Mouse (Mus musculus) lung, embryonic 14.5 days (tissue): Measurements from ENCODE around the gene Btbd7. TPM values are rescaled to one million over a fixed set of nuclear protein-coding genes. Genes with fewer than 3 reads are reported as not detected.

Experiments used
- ATAC-seq: fragments of 200-750 bp; cut with Nextera tagmentation; 2 replicates; pipeline ENCODE4 v1.8.0; 2017; ENCODE audit warnings: mild to moderate bottlenecking, moderate TSS enrichment, moderate library complexity; ENCODE audit not compliant: insufficient read depth
- DNase-seq: peaks from one replicate; pipeline ENCODE4 v3.0.0-alpha.2; 2015
- H3K27ac ChIP-seq: fragments of 300-500 bp; sonication (generic); 2 replicates; pipeline ENCODE4 v1.5.1; 2014; ENCODE audit warnings: low read depth, mild to moderate bottlenecking, moderate library complexity
- H3K27me3 ChIP-seq: fragments of 300-500 bp; sonication (generic); 2 replicates; pipeline ENCODE4 v1.6.1; 2014; ENCODE audit warnings: low read length, control low read depth; ENCODE audit not compliant: insufficient read depth
- H3K36me3 ChIP-seq: fragments of 300-500 bp; sonication (generic); 2 replicates; pipeline ENCODE4 v1.6.1; 2014; ENCODE audit warnings: control low read depth; ENCODE audit not compliant: insufficient read depth
- H3K4me1 ChIP-seq: fragments of 300-500 bp; sonication (generic); 2 replicates; pipeline ENCODE4 v1.6.1; 2014; ENCODE audit warnings: antibody characterized with exemption, control low read depth; ENCODE audit not compliant: insufficient read depth
- H3K4me2 ChIP-seq: fragments of 300-500 bp; sonication (generic); 2 replicates; pipeline ENCODE4 v1.6.1; 2014; ENCODE audit warnings: mild to moderate bottlenecking
- H3K4me3 ChIP-seq: fragments of 300-500 bp; sonication (generic); 2 replicates; pipeline ENCODE4 v1.5.1; 2014; ENCODE audit warnings: low read depth, low read length
- H3K9ac ChIP-seq: fragments of 300-500 bp; sonication (generic); 2 replicates; pipeline ENCODE4 v1.6.1; 2014
- H3K9me3 ChIP-seq: fragments of 300-500 bp; sonication (generic); 2 replicates; pipeline ENCODE4 v1.6.1; 2016; ENCODE audit warnings: low read depth, low read length, control low read depth
- CTCF ChIP-seq: IDR thresholded peaks from 2 replicates; pipeline ENCODE4 v1.5.1; 2016; ENCODE audit warnings: antibody characterized with exemption, low read depth
- WGBS: fragments of 180-500 bp; shearing (Covaris S2); extraction: QIAGEN DNeasy Blood & Tissue Kit; methylation state at CpG from one replicate; pipeline ENCODE4 v1.1.7; 2014; 5-methylcytosine and 5-hydroxymethylcytosine counted together
- polyA plus RNA-seq: library from polyadenylated mRNA; unstranded; fragments of >200 nt; fragmentation: Nextera tagmentation; extraction: Ambion mirVana; gene quantifications from 2 replicates; pipeline ENCODE4 v1.2.1, GENCODE M21; 2014

Gene Btbd7
- polyA plus RNA-seq, 1 experiment from 2014 or later = 22.9 TPM

DNA sequence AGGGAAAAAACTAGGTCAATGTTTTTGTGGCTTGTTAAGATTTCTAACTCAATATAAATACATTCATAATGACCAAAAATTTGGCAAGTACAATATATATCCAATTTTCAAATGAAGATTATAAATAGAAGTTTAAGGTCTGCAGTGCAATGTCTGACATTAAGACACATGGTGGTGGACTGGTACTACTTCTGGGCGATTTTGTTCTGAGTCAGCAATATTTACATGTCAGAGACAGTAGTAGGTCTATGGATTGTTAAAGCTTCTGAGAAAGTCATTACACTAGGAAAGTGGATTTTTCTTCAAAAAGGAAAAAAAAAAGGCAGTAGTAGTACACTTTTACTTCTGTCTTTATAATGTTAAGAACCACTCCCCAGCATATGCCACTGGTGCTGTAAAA, 46.4 kb downstream of the Btbd7 start:
- WGBS = 71% methylated on average over 1 of the region's 1 CpGs
- Histone ChIP-seq H3K9me3 (no peaks in the 10 kb centered on the region), H3K4me2 (no peak overlapping the region), H3K4me1 (no peaks in the 10 kb centered on the region), H3K27me3 (no peaks in the 10 kb centered on the region), H3K9ac (no peak overlapping the region), H3K36me3 (peaks cover 6% of the 10 kb centered on the region; the same call in 1 of the 2 replicates), H3K4me3 (no peak overlapping the region), H3K27ac (0 out of 2 replicates have a peak overlapping the region, but pooled peaks have one; percentile 64)
- DNase-seq (no peak), ATAC-seq (no peak)
- no peak for TF ChIP-seq CTCF

DNA sequence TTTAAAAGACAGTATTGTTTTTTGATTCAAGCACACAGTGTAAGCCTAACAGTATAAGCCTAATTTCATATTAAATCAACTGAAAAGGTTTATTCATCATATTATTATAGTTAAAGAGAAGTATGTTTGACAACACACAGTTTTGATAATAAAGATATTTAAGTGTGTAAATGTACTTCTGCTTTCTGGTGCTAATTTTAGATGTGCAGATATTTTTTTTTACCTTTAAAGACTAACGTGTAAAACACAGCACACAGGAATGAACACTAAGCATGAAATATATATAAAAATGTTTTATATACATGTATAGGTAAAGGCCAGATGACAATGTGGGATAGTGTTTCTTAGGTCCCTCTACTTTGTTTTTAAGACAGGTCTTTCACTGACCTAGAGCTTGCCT, 51.2 kb downstream of the Btbd7 start:
- H3K9ac ChIP-seq = no peak overlapping the region
- ATAC-seq (no peak), DNase-seq (no peak)
- no peaks in the 10 kb centered on the region for H3K9me3 ChIP-seq
- no peaks in the 10 kb centered on the region for H3K36me3 ChIP-seq
- no peak for TF ChIP-seq CTCF
- no peak overlapping the region for H3K4me3 ChIP-seq
- H3K4me2 ChIP-seq = no peak overlapping the region
- no peaks in the 10 kb centered on the region for H3K4me1 ChIP-seq
- no peaks in the 10 kb centered on the region for H3K27me3 ChIP-seq
- 84% methylated on average over 1 of the region's 1 CpGs for WGBS
- H3K27ac ChIP-seq = no peak overlapping the region

DNA sequence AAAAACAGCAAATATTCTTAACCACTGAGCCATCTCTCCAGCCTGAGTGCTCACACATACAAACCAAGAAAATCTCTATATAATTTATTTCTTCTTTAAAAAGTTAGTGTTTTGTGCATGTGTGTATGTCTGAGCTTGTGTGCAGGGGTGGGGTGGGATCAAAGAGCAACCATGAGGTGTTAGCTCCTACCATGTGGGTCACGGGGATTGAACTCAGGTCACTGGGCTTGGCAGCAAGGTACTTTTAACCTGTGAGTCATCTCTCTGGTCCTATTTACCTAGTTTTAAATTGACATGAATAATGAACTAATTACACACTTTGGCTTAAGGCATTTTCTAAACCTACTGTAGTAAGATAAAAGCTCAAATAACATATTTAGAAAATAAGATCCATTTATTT, 51.9 kb downstream of the Btbd7 start:
- ATAC-seq (no peak), DNase-seq (no peak)
- Histone ChIP-seq H3K4me2 (no peak overlapping the region), H3K9me3 (no peaks in the 10 kb centered on the region), H3K36me3 (no peaks in the 10 kb centered on the region), H3K4me1 (no peaks in the 10 kb centered on the region), H3K27ac (no peak overlapping the region), H3K9ac (no peak overlapping the region), H3K4me3 (no peak overlapping the region), H3K27me3 (no peaks in the 10 kb centered on the region)
- 84% methylated on average over 1 of the region's 1 CpGs for WGBS
- TF ChIP-seq CTCF = no peak

GRCm38 (mm10) chr12:102814858-102815257, 63.4 kb downstream of the Btbd7 start:
- Histone ChIP-seq H3K4me1 (no peaks in the 10 kb centered on the region), H3K9me3 (no peaks in the 10 kb centered on the region), H3K4me2 (no peak overlapping the region), H3K27me3 (no peaks in the 10 kb centered on the region), H3K27ac (no peak overlapping the region), H3K36me3 (peaks cover 24% of the 10 kb centered on the region), H3K9ac (no peak overlapping the region), H3K4me3 (no peak overlapping the region)
- ATAC-seq (no peak), DNase-seq (no peak)
- TF ChIP-seq CTCF = no peak
- WGBS = 74% methylated on average over 1 of the region's 1 CpGs

GRCm38 (mm10) chr12:102799528-102799927, 78.7 kb downstream of the Btbd7 start:
- ATAC-seq = no peak
- no peak overlapping the region for H3K4me3 ChIP-seq
- 76% methylated on average over 2 of the region's 2 CpGs for WGBS

GRCm38 (mm10) chr12:102787927-102788326, 90.3 kb downstream of the Btbd7 start:
- peaks cover 81% of the 10 kb centered on the region for H3K36me3 ChIP-seq

More at GRCm38 (mm10) chr12:102799528-102799927, 78.7 kb downstream of the Btbd7 start:
- Histone ChIP-seq H3K4me2 (no peak overlapping the region), H3K4me1 (no peaks in the 10 kb centered on the region), H3K36me3 (peaks cover 17% of the 10 kb centered on the region), H3K27me3 (no peaks in the 10 kb centered on the region), H3K27ac (no peak overlapping the region), H3K9me3 (no peaks in the 10 kb centered on the region), H3K9ac (no peak overlapping the region)
- DNase-seq = no peak
- TF ChIP-seq CTCF = no peak

GRCm38 (mm10) chr12:102785593-102785985, 92.7 kb downstream of the Btbd7 start:
- ATAC-seq = no peak
- no peak for TF ChIP-seq CTCF
- DNase-seq = no peak
- H3K27me3 ChIP-seq = no peaks in the 10 kb centered on the region
- H3K4me2 ChIP-seq = no peak overlapping the region
- peaks cover 67% of the 10 kb centered on the region for H3K36me3 ChIP-seq
- no peak overlapping the region for H3K27ac ChIP-seq
- H3K4me3 ChIP-seq = no peak overlapping the region
- 88% methylated on average over 5 of the region's 5 CpGs for WGBS
- H3K9me3 ChIP-seq = no peaks in the 10 kb centered on the region
- H3K9ac ChIP-seq = no peak overlapping the region
- H3K4me1 ChIP-seq = no peaks in the 10 kb centered on the region

More at GRCm38 (mm10) chr12:102787927-102788326, 90.3 kb downstream of the Btbd7 start:
- ATAC-seq (no peak), DNase-seq (no peak)
- Histone ChIP-seq H3K4me2 (no peak overlapping the region), H3K9ac (no peak overlapping the region), H3K27ac (no peak overlapping the region), H3K4me3 (no peak overlapping the region), H3K9me3 (no peaks in the 10 kb centered on the region), H3K4me1 (no peaks in the 10 kb centered on the region), H3K27me3 (no peaks in the 10 kb centered on the region)
- no peak for TF ChIP-seq CTCF
- 80% methylated on average over 7 of the region's 7 CpGs for WGBS
